Mouse (Mus musculus): ENCODE measurements around the gene Nell2.

- no peak for TF ChIP-seq POLR2A (IDR thresholded peaks at IDR 0.05; ENCODE audit: borderline replicate concordance, low read depth, low read length)
- no peak for TF ChIP-seq CTCF (IDR thresholded peaks at IDR 0.05; ENCODE audit: low read depth, low read length)
Measured at GRCm38 (mm10) chr15:95047486-95047885, 480.9 kb downstream of the Nell2 start.
